Mouse (Mus musculus): ENCODE data around the gene Colec11. TPM values are rescaled to one million over a fixed set of nuclear protein-coding genes. Genes with fewer than 3 reads are reported as not detected.

Gene Colec11
- total RNA-seq (2021), result 1 to 10 TPM; 4.2 to 4.4 TPM
- long read RNA-seq, experiment 1, partial matches to known transcripts, result 0 of 5 reads
- long read RNA-seq, experiment 1, other reads (novel, unspliced or antisense), result 0 of 5 reads
- long read RNA-seq, experiment 2, partial matches to known transcripts, result 0 of 2 reads
- long read RNA-seq, experiment 2, other reads (novel, unspliced or antisense), result 1 of 2 reads

- no peak for DNase-seq
These were observed at the start of gene Colec11 for GRCm38 (mm10) chr12:28623195-28623594. Gene Colec11, minus strand, starts transcription at chr12:28623377.

GRCm38 (mm10) chr12:28667287-28667686 is 44.1 kb upstream of the Colec11 start:
- no peak for DNase-seq

- no peak for DNase-seq
These were observed 43.6 kb upstream of the Colec11 start for GRCm38 (mm10) chr12:28666734-28667133.

GRCm38 (mm10) chr12:28662628-28663027 is 39.5 kb upstream of the Colec11 start:
- DNase-seq, result no peak

- DNase-seq, result peak; percentile 92 to 95
These were observed 26.2 kb upstream of the Colec11 start, which contains the start of gene Rnaseh1 for GRCm38 (mm10) chr12:28649141-28650110. Gene Rnaseh1, plus strand, starts transcription at chr12:28649602.

- DNase-seq, result no peak
These were observed 15.6 kb upstream of the Colec11 start for GRCm38 (mm10) chr12:28638778-28639177.

- no peak for DNase-seq
These were observed 13.4 kb upstream of the Colec11 start for GRCm38 (mm10) chr12:28636543-28636942.

GRCm38 (mm10) chr12:28635535-28636476 is 12.6 kb upstream of the Colec11 start, which contains the start of gene Rps7:
Gene Rps7, minus strand, starts transcription at chr12:28635953.
- peak; percentile 91 to 93 for DNase-seq

- no peak for DNase-seq
These were observed 11.9 kb upstream of the Colec11 start for GRCm38 (mm10) chr12:28635058-28635534.

GRCm38 (mm10) chr12:28628436-28628835 is 5.3 kb upstream of the Colec11 start:
- no peak for DNase-seq

- no peak for DNase-seq
These were observed 3.9 kb upstream of the Colec11 start for GRCm38 (mm10) chr12:28627092-28627491.

- no peak for DNase-seq
These were observed 2.2 kb upstream of the Colec11 start for GRCm38 (mm10) chr12:28625407-28625806.

GRCm38 (mm10) chr12:28624251-28624650 is 1.1 kb upstream of the Colec11 start:
- no peak for DNase-seq

GRCm38 (mm10) chr12:28622641-28623040 is 536 bp downstream of the Colec11 start:
- DNase-seq, result no peak

- DNase-seq, result no peak
These were observed 1.0 kb downstream of the Colec11 start for GRCm38 (mm10) chr12:28622167-28622532.

GRCm38 (mm10) chr12:28621451-28622166 is 1.6 kb downstream of the Colec11 start:
- DNase-seq, result no peak

- DNase-seq, result no peak
These were observed 5.9 kb downstream of the Colec11 start for GRCm38 (mm10) chr12:28617297-28617696.

- DNase-seq, result no peak
These were observed 8.8 kb downstream of the Colec11 start for GRCm38 (mm10) chr12:28614401-28614800.

- no peak for DNase-seq
These were observed 10.8 kb downstream of the Colec11 start for GRCm38 (mm10) chr12:28612391-28612790.

- no peak for DNase-seq
These were observed 15.5 kb downstream of the Colec11 start for GRCm38 (mm10) chr12:28607546-28608305.
